7 mouse cellular contexts compared by ENCODE assay signal in the genomic region with DNA sequence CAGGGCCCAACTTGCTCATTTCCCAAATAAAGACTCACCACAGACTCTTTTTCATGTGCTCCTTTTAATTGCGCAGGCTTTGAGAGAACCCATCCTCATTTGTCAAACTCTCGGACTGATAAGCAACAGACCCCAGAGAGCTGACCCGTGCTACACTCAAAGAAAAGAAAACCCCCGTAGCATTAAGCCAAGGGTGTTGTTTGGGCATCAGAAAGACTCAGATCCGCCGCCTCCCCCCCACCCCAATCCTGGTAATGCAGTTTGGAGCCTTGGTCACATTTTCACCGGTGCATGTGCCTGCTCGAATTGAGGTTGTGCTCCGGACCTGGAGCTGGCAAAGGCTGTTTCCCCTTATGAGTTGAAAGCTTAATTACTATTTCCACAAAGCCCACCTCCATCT. TPM values are rescaled to one million over a fixed set of nuclear protein-coding genes. Genes with fewer than 3 reads are reported as not detected.
DNase-seq lines count a peak whose midpoint lies in the region; ATAC-seq and TF ChIP-seq lines count a peak whose summit lies in the region.

A gene (minus strand): TSS at position 101 of the 400 bp plus-strand sequence.

- H3K36me3 ChIP-seq in forebrain, postnatal 0 days (ENCODE audit: insufficient read depth): no peaks in the 10 kb centered on the region
- no peaks in the 10 kb centered on the region for H3K36me3 ChIP-seq in limb, embryonic 11.5 days (ENCODE audit: control insufficient read depth, insufficient read depth, low read length)
- H3K36me3 ChIP-seq in small intestine, adult 2 months (ENCODE audit: control insufficient read depth, insufficient read depth, low read length): no peaks in the 10 kb centered on the region

- 30% methylated on average over 9 of the region's 9 CpGs for WGBS in lung, adult 2 months
- WGBS in forebrain, postnatal 0 days: 6% methylated on average over 9 of the region's 9 CpGs
- WGBS in limb, embryonic 11.5 days: 3% methylated on average over 9 of the region's 9 CpGs
- WGBS in small intestine, adult 2 months: 56% methylated on average over 9 of the region's 9 CpGs

- no peak for TF ChIP-seq CTCF in lung, adult 2 months (IDR thresholded peaks at IDR 0.05; ENCODE audit: insufficient read depth, low read length)
- no peak for TF ChIP-seq CTCF in forebrain, postnatal 0 days (IDR thresholded peaks at IDR 0.05; ENCODE audit: low read depth)
- TF ChIP-seq CTCF in small intestine, adult 2 months (IDR thresholded peaks at IDR 0.05; ENCODE audit: extremely low read depth, insufficient read length, insufficient replicate concordance, low read depth, low read length): no peak

- peak within 1 kb of the TSS; percentile 39 for H3K4me2 ChIP-seq in forebrain, postnatal 0 days (ENCODE audit: low read depth)
- H3K4me2 ChIP-seq in limb, embryonic 11.5 days (ENCODE audit: low read depth, severe bottlenecking): peak within 1 kb of the TSS; percentile 58

- no peak for TF ChIP-seq POLR2A in lung, adult 2 months (IDR thresholded peaks at IDR 0.05; ENCODE audit: borderline replicate concordance, extremely low read depth, low read depth, low read length)
- no peak for TF ChIP-seq POLR2A in small intestine, adult 2 months (IDR thresholded peaks at IDR 0.05; ENCODE audit: low read depth, low read length)

- H3K9me3 ChIP-seq in forebrain, postnatal 0 days (ENCODE audit: low read length): no peaks in the 10 kb centered on the region
- no peaks in the 10 kb centered on the region for H3K9me3 ChIP-seq in limb, embryonic 11.5 days (ENCODE audit: control insufficient read depth, low read length)

- ATAC-seq in forebrain, postnatal 0 days: no peak
- ATAC-seq in limb, embryonic 11.5 days (ENCODE audit: insufficient number of reproducible peaks, low FRiP score, low TSS enrichment, low read depth): no peak
- ATAC-seq in inflammation-experienced regulatory T-cells, adult 6 months: no peak

- peak within 1 kb of the TSS; percentile 31; the same call in 1 of the 2 replicates for H3K9ac ChIP-seq in forebrain, postnatal 0 days
- H3K9ac ChIP-seq in limb, embryonic 11.5 days (ENCODE audit: low read length): peak within 1 kb of the TSS; percentile 38; the same call in 1 of the 2 replicates

- no peak within 1 kb of the TSS for H3K27ac ChIP-seq in forebrain, postnatal 0 days (ENCODE audit: low read depth, low read length)
- H3K27ac ChIP-seq in limb, embryonic 11.5 days (replicated peaks; ENCODE audit: low read depth, low read length): no peak within 1 kb of the TSS
- no peak within 1 kb of the TSS for H3K27ac ChIP-seq in small intestine, adult 2 months (ENCODE audit: insufficient read depth, low read depth, low read length)

- DNase-seq in lung, adult 2 months: no peak
- no peak for DNase-seq in lung, postnatal 4 days
- DNase-seq in forebrain, postnatal 0 days: no peak
- DNase-seq in limb, embryonic 11.5 days (ENCODE audit: low spot score): no peak
- DNase-seq in spleen, adult 18-20 months: no peak

- no peaks in the 10 kb centered on the region for H3K4me1 ChIP-seq in lung, adult 2 months (ENCODE audit: control insufficient read depth, insufficient read depth, low read length)
- H3K4me1 ChIP-seq in forebrain, postnatal 0 days (ENCODE audit: insufficient read depth): peaks cover 3% of the 10 kb centered on the region; the same call in 1 of the 2 replicates
- peaks cover 13% of the 10 kb centered on the region; the same call in 1 of the 2 replicates for H3K4me1 ChIP-seq in limb, embryonic 11.5 days (ENCODE audit: control insufficient read depth, insufficient read depth, low read length)
- peaks cover 10% of the 10 kb centered on the region for H3K4me1 ChIP-seq in small intestine, adult 2 months (ENCODE audit: control insufficient read depth, insufficient read depth, insufficient read length, low read length)

- peaks cover 55% of the 10 kb centered on the region for H3K27me3 ChIP-seq in forebrain, postnatal 0 days (ENCODE audit: insufficient read depth, low read length)
- peaks cover 87% of the 10 kb centered on the region for H3K27me3 ChIP-seq in limb, embryonic 11.5 days (ENCODE audit: control insufficient read depth, insufficient read depth, low read length)
- peaks cover 36% of the 10 kb centered on the region for H3K27me3 ChIP-seq in small intestine, adult 2 months (ENCODE audit: control insufficient read depth, insufficient read depth, low read length)

- H3K4me3 ChIP-seq in lung, adult 2 months (replicated peaks; ENCODE audit: extremely low read depth, low read depth, low read length): peak within 1 kb of the TSS; percentile 61
- H3K4me3 ChIP-seq in forebrain, postnatal 0 days (ENCODE audit: low read depth, low read length): peak within 1 kb of the TSS; percentile 9; the same call in 1 of the 2 replicates
- H3K4me3 ChIP-seq in limb, embryonic 11.5 days (ENCODE audit: low read depth, low read length): peak within 1 kb of the TSS; percentile 31
- peak within 1 kb of the TSS; percentile 35 for H3K4me3 ChIP-seq in small intestine, adult 2 months (ENCODE audit: low read depth, low read length)

RNA-seq across cellular contexts. Expression of the gene that starts here (rescaled TPM):
- polyA plus RNA-seq in lung, adult 2 months (2012; rRNA removed): 78.0 and 80.1 TPM in 2 replicates
- total RNA-seq in forebrain, postnatal 0 days (2014; rRNA removed): 6.2 and 6.3 TPM in 2 replicates
- 3.3 and 7.1 TPM in 2 replicates for polyA plus RNA-seq in forebrain, postnatal 0 days (2015; fragmentation: Nextera tagmentation; extraction: Ambion mirVana)
- 2.7 and 3.6 TPM in 2 replicates for polyA plus RNA-seq in limb, embryonic 11.5 days (2014; fragmentation: Nextera tagmentation; extraction: Ambion mirVana)
- 0.49 and 2.7 TPM in 2 replicates for polyA plus RNA-seq in small intestine, adult 2 months (2012; rRNA removed)
- polyA plus RNA-seq in inflammation-experienced regulatory T-cells, adult 6 months (2017; shearing (Covaris generic)): under 1 TPM in 1 of 3 experiments, not detected in 2; 0.21 TPM

Comparison
In these comparisons a context has a peak if more than half of its experiments do, and no peak if none do; other contexts are left out.
1. H3K4me3 ChIP-seq: peak in every context shown above with its lines; median percentile 61 in lung, adult 2 months; 35 in small intestine, adult 2 months; 31 in limb, embryonic 11.5 days; 9 in forebrain, postnatal 0 days.